Mouse (Mus musculus) myocyte (in vitro differentiated cells): Measurements from ENCODE around the gene Klk1b26. TPM values are rescaled to one million over a fixed set of nuclear protein-coding genes. Genes with fewer than 3 reads are reported as not detected.
A peak's percentile ranks its signal among the peaks of the same experiment; 100 is the strongest.
"Not testable (repeated sequence)": the region's sequence is repeated elsewhere in the genome, so short reads cannot be mapped to it uniquely, and the experiment has no call there.

ENCODE experiments used
- H3K27me3 ChIP-seq: one replicate; pipeline ENCODE4 v1.6.1; 2011; ENCODE audit not compliant: control insufficient read depth, insufficient read depth, insufficient read length
- H3K36me3 ChIP-seq: one replicate; pipeline ENCODE4 v1.6.1; 2011; ENCODE audit not compliant: control insufficient read depth, insufficient read depth
- H3K4me2 ChIP-seq: one replicate; pipeline ENCODE4 v1.6.1; 2011; ENCODE audit warnings: low read depth, control low read depth
- H3K4me3 ChIP-seq: one replicate; pipeline ENCODE4 v1.5.1; 2011; ENCODE audit warnings: mild to moderate bottlenecking, control low read depth, moderate library complexity
- H3K79me2 ChIP-seq: one replicate; pipeline ENCODE4 v1.6.1; 2011; ENCODE audit not compliant: control insufficient read depth, insufficient read depth
- H3ac ChIP-seq: one replicate; pipeline ENCODE4 v1.6.1; 2011; ENCODE audit not compliant: control insufficient read depth, insufficient read length
- CEBPB ChIP-seq: IDR thresholded peaks from 2 replicates; pipeline ENCODE4 v1.6.1; 2011; ENCODE audit warnings: mild to moderate bottlenecking, moderate library complexity; ENCODE audit not compliant: poor library complexity, insufficient read depth, severe bottlenecking
- E2F4 ChIP-seq: IDR thresholded peaks from one replicate; pipeline ENCODE4 v1.6.1; 2011; ENCODE audit warnings: mild to moderate bottlenecking, control low read depth, moderate library complexity; ENCODE audit not compliant: insufficient read depth
- MAX ChIP-seq: IDR thresholded peaks from one replicate; pipeline ENCODE4 v1.6.1; 2011; ENCODE audit warnings: low read depth, mild to moderate bottlenecking, control low read depth
- MYOD1 ChIP-seq, 3 experiments: IDR thresholded peaks; one replicate each; pipeline ENCODE4 v1.6.1; 2011; ENCODE audit warnings: control low read depth in 2 of 3, low read depth in 2 of 3, mild to moderate bottlenecking in 2 of 3, moderate library complexity in 1 of 3; ENCODE audit not compliant: insufficient read length in 2 of 3, control insufficient read depth in 1 of 3
- MYOG ChIP-seq, 3 experiments: IDR thresholded peaks; one replicate each; pipeline ENCODE4 v1.6.1; 2011; ENCODE audit warnings: control low read depth in 2 of 3, low read depth in 2 of 3, mild to moderate bottlenecking in 2 of 3; ENCODE audit not compliant: insufficient read length in 2 of 3, control insufficient read depth in 1 of 3, insufficient read depth in 1 of 3
- POLR2A ChIP-seq: IDR thresholded peaks from one replicate; pipeline ENCODE4 v1.6.1; 2011; ENCODE audit warnings: low read depth, mild to moderate bottlenecking, control low read depth, moderate library complexity; ENCODE audit not compliant: insufficient read length
- POLR2AphosphoS2 ChIP-seq: IDR thresholded peaks from one replicate; pipeline ENCODE4 v1.6.1; 2011; ENCODE audit warnings: low read depth, control low read depth; ENCODE audit not compliant: insufficient read length
- REST ChIP-seq: IDR thresholded peaks from one replicate; pipeline ENCODE4 v1.6.1; 2011; ENCODE audit warnings: mild to moderate bottlenecking, control low read depth, moderate library complexity; ENCODE audit not compliant: insufficient read depth, insufficient read length
- SRF ChIP-seq: IDR thresholded peaks from one replicate; pipeline ENCODE4 v1.6.1; 2011; ENCODE audit warnings: low read depth; ENCODE audit not compliant: control insufficient read depth, insufficient read length
- TCF12 ChIP-seq: IDR thresholded peaks from one replicate; pipeline ENCODE4 v1.6.1; 2011; ENCODE audit warnings: mild to moderate bottlenecking, control low read depth; ENCODE audit not compliant: poor library complexity, insufficient read depth, severe bottlenecking
- TCF3 ChIP-seq: IDR thresholded peaks from one replicate; pipeline ENCODE4 v1.6.1; 2011; ENCODE audit warnings: low read depth, control low read depth; ENCODE audit not compliant: insufficient read length
- USF1 ChIP-seq: IDR thresholded peaks from one replicate; pipeline ENCODE4 v1.6.1; 2011; ENCODE audit warnings: low read depth, mild to moderate bottlenecking, control low read depth, moderate library complexity
- polyA plus RNA-seq: library from polyadenylated mRNA; unstranded; fragments of >200 nt; fragmentation: generic; extraction: Trizol; gene quantifications from one replicate; pipeline ENCODE4 v1.2.1, GENCODE M21; 2012; ENCODE audit warnings: missing spikeins

Gene Klk1b26
- polyA plus RNA-seq, 1 experiment: 0.32 TPM

DNA sequence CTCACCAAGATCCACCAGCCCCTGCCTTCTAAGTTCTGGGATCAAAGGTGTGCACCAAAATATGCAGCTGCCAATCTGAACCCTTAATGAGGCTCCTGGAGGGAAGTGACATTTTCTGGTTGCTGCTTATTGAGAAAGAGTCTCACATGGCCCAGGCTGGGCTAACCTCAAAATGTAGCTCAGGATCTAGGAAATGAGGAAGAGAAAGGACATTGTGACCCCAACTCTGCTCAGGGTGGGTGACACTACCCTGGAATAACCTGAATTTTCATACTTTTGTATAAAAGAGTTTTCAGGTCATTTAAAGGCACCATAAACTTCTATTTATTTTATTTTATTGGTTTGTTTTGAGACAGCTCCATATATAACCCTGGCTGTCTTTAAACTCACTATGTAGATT, 26.3 kb upstream of the Klk1b26 start:
- Histone ChIP-seq H3K4me2 (no peak overlapping the region), H3K27me3 (no peaks in the 10 kb centered on the region), H3K79me2 (no peaks in the 10 kb centered on the region), H3K4me3 (no peak overlapping the region), H3ac (no peak overlapping the region), H3K36me3 (no peaks in the 10 kb centered on the region)
- no peak for TF ChIP-seq MYOG (IDR thresholded peaks at IDR 0.05; ENCODE audit: control insufficient read depth in 1 of 3, insufficient read depth in 1 of 3, insufficient read length in 2 of 3, low read depth in 2 of 3)
- TF ChIP-seq POLR2A: no peak
- TF ChIP-seq E2F4: no peak
- TF ChIP-seq MYOD1 (IDR thresholded peaks at IDR 0.05; ENCODE audit: control insufficient read depth in 1 of 3, insufficient read length in 2 of 3, low read depth in 2 of 3): no peak
- no peak for TF ChIP-seq CEBPB
- no peak for TF ChIP-seq REST
- no peak for TF ChIP-seq TCF3
- no peak for TF ChIP-seq SRF
- no peak for TF ChIP-seq POLR2AphosphoS2
- no peak for TF ChIP-seq MAX
- TF ChIP-seq TCF12: no peak
- TF ChIP-seq USF1: no peak

DNA sequence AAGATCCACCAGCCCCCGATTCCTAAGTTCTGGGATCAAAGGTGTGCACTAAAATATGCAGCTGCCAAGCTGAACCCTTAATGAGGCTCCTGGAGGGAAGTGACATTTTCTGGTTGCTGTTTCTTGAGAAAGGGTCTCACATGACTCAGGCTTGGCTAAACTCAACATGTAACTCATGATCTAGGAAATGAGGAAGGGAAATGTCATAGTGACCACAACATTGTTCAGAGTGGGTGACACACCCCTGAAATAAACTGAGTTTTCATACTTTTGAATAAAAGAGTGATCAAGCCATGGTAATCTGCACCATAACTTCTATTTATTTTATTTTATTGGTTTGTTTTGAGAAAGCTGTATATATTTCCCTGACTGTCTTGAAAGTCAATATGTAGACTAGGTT, 17.1 kb upstream of the Klk1b26 start:
- H3K79me2 ChIP-seq, H3K4me2 ChIP-seq, H3K36me3 ChIP-seq, H3ac ChIP-seq, H3K4me3 ChIP-seq, H3K27me3 ChIP-seq: not testable (repeated sequence)

DNA sequence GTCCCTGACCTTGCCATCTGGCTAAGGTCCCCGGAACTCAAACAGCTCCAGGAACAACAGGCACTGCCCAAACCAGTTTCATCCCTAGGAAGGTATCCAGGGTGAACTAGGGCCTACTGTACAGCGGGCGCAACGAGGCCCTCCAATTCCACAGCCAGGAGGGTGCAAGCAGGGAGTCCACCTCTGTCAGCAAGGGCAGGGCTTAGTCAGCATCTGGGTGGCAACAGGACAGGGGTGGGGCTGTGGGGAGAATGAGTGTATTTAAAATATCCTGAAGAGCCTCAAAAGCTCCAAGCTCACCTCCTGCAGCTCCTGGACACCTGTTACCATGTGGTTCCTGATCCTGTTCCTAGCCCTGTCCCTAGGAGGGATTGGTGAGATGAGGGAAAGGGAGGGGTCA, 16.4 kb upstream of the Klk1b26 start, which contains the start of gene Klk1b11:
Gene Klk1b11 (plus strand): TSS at position 301 of the 400 bp plus-strand sequence.
- not testable (repeated sequence) for H3K79me2 ChIP-seq, H3K4me2 ChIP-seq, H3K36me3 ChIP-seq, H3ac ChIP-seq, H3K4me3 ChIP-seq, H3K27me3 ChIP-seq

DNA sequence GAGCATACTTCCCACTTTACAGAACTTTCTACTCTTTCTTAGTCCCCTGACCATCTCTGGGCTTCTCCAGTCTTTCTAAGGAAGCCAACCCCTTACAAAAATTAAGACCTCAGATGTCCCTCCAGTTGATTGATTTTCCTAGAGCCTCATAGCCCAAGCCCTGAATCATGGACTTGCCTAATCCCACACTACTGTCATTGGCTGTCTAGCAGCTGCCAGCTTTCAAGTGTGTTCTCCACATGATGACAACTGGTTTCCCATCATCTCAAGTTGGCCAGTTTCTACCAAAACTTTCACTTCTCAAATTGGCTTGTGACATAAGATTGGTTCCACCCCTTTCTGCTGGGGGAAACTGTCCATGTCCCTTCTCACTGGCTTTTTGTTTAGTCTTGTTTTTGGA, 7.1 kb upstream of the Klk1b26 start:
- Histone ChIP-seq H3K4me3 (no peak overlapping the region), H3K79me2 (no peaks in the 10 kb centered on the region), H3K36me3 (no peaks in the 10 kb centered on the region), H3K4me2 (no peak overlapping the region), H3K27me3 (no peaks in the 10 kb centered on the region), H3ac (no peak overlapping the region)
- TF ChIP-seq MAX (no peak), TCF12 (no peak), USF1 (no peak), MYOG (IDR thresholded peaks at IDR 0.05; ENCODE audit: control insufficient read depth in 1 of 3, insufficient read depth in 1 of 3, insufficient read length in 2 of 3, low read depth in 2 of 3) (no peak), POLR2A (no peak), REST (no peak), TCF3 (no peak), MYOD1 (IDR thresholded peaks at IDR 0.05; ENCODE audit: control insufficient read depth in 1 of 3, insufficient read length in 2 of 3, low read depth in 2 of 3) (no peak)

DNA sequence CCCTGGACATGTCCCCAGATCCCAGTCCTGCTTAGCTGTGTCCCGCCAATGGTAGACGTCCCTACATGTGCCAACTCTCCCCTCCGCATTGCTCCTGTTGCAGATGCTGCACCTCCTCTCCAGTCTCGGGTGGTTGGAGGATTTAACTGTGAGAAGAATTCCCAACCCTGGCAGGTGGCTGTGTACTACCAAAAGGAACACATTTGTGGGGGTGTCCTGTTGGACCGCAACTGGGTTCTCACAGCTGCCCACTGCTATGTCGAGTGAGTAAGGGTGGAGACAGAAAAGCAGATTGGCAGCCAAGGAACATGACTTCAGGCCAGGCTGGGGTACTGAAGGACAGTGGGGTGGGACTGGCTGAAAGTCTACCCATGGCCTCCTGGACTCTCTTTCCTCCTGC, 2.7 kb downstream of the Klk1b26 start:
- not testable (repeated sequence) for H3K27me3 ChIP-seq, H3ac ChIP-seq, H3K36me3 ChIP-seq, H3K4me2 ChIP-seq, H3K4me3 ChIP-seq, H3K79me2 ChIP-seq

DNA sequence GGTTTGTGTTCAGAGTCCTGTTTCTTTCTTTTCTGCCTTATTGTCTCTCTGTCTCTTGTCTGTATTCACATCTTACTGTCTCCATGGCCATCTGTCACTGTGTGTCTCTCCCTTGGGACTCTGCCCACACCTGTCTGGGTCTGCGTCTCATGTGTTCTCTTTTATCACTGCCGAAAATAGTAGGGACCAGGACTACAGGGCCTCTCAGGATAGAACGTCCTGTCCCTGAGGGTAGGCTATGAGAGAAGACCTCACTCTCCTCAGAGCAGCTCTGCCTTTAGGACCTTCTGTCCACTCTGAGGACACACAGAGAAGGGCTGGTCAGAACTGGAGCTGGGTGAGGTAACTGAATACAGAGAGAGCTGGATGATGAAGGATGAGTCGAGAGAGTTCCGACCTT, 3.1 kb downstream of the Klk1b26 start:
- no peak for TF ChIP-seq MYOG (IDR thresholded peaks at IDR 0.05; ENCODE audit: control insufficient read depth in 1 of 3, insufficient read depth in 1 of 3, insufficient read length in 2 of 3, low read depth in 2 of 3)
- TF ChIP-seq MYOD1 (IDR thresholded peaks at IDR 0.05; ENCODE audit: control insufficient read depth in 1 of 3, insufficient read length in 2 of 3, low read depth in 2 of 3): peak in 1 of 3 experiments; percentile 36
- TF ChIP-seq REST: no peak
- H3K79me2 ChIP-seq: no peaks in the 10 kb centered on the region

DNA sequence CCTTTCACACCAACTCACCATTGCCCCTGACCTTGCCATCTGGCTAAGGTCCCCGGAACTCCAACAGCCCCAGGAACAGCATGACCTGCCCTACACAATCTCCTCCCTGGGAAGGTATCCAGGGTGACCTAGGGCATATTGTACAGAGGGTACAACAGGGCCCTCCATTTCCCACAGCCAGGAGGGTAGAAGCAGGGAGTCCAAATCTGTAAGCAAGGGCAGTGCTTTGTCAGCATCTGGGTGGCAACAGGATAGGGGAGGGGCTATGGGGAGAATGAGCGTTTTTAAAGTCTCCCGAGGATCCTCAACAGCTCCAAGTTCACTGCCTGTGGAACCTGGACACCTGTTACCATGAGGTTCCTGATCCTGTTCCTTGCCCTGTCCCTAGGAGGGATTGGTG, 40.0 kb downstream of the Klk1b26 start, which contains the start of gene Klk1b27:
Gene Klk1b27 (plus strand): TSS at position 301 of the 400 bp plus-strand sequence.
- H3K27me3 ChIP-seq, H3K4me3 ChIP-seq, H3K36me3 ChIP-seq, H3K79me2 ChIP-seq, H3K4me2 ChIP-seq, H3ac ChIP-seq: not testable (repeated sequence)

More for the DNA sequence above, 3.1 kb downstream of the Klk1b26 start:
- Histone ChIP-seq H3ac (no peak overlapping the region), H3K36me3 (no peaks in the 10 kb centered on the region), H3K4me2 (no peak overlapping the region), H3K4me3 (no peak overlapping the region), H3K27me3 (no peaks in the 10 kb centered on the region)
